Mouse (Mus musculus): ENCODE data around the gene Cd164. TPM values are rescaled to one million over a fixed set of nuclear protein-coding genes. Genes with fewer than 3 reads are reported as not detected.

Cd164 gene
- polyA plus RNA-seq, 1 experiment from 2014 or later, result 44.6 TPM

GRCm38 (mm10) chr10:41477278-41478181, 41.7 kb upstream of the Cd164 start:
- ATAC-seq (ENCODE audit: low read depth), result peak; percentile 77
- 2% methylated on average over 20 of the region's 20 CpGs for WGBS
- H3K36me3 ChIP-seq (ENCODE audit: control insufficient read depth, insufficient read depth, low read length), result no peaks in the 10 kb centered on the region

GRCm38 (mm10) chr10:41479961-41480360, 39.3 kb upstream of the Cd164 start:
- no peak overlapping the region for H3K27ac ChIP-seq (ENCODE audit: low read depth, low read length)
- no peak overlapping the region for H3K4me2 ChIP-seq (ENCODE audit: low read depth, low read length)
- 84% methylated on average over 3 of the region's 3 CpGs for WGBS
- H3K27me3 ChIP-seq (ENCODE audit: control insufficient read depth, insufficient read depth, low read length), result no peaks in the 10 kb centered on the region
- ATAC-seq (ENCODE audit: low read depth), result no peak
- H3K4me1 ChIP-seq (ENCODE audit: control insufficient read depth, insufficient read depth, low read length), result peaks cover 18% of the 10 kb centered on the region
- no peak overlapping the region for H3K4me3 ChIP-seq (ENCODE audit: low read depth, low read length)
- peaks cover 3% of the 10 kb centered on the region; the same call in 1 of the 2 replicates for H3K36me3 ChIP-seq (ENCODE audit: control insufficient read depth, insufficient read depth, low read length)
- no peak overlapping the region for H3K9ac ChIP-seq (replicated peaks; ENCODE audit: low read depth, low read length)
- no peaks in the 10 kb centered on the region for H3K9me3 ChIP-seq (ENCODE audit: control insufficient read depth, low read length)

More at GRCm38 (mm10) chr10:41477278-41478181, 41.7 kb upstream of the Cd164 start:
- peak overlapping the region; percentile 65 for H3K9ac ChIP-seq (replicated peaks; ENCODE audit: low read depth, low read length)
- H3K4me2 ChIP-seq (ENCODE audit: low read depth, low read length), result peak overlapping the region; percentile 70
- H3K4me3 ChIP-seq (ENCODE audit: low read depth, low read length), result peak overlapping the region; percentile 44
- H3K27me3 ChIP-seq (ENCODE audit: control insufficient read depth, insufficient read depth, low read length), result no peaks in the 10 kb centered on the region
- H3K4me1 ChIP-seq (ENCODE audit: control insufficient read depth, insufficient read depth, low read length), result peaks cover 18% of the 10 kb centered on the region
- peak overlapping the region; percentile 67 for H3K27ac ChIP-seq (ENCODE audit: low read depth, low read length)
- H3K9me3 ChIP-seq (ENCODE audit: control insufficient read depth, low read length), result no peaks in the 10 kb centered on the region

- H3K9me3 ChIP-seq (ENCODE audit: control insufficient read depth, low read length), result no peaks in the 10 kb centered on the region
- no peak overlapping the region for H3K9ac ChIP-seq (replicated peaks; ENCODE audit: low read depth, low read length)
- peaks cover 13% of the 10 kb centered on the region; the same call in 1 of the 2 replicates for H3K4me1 ChIP-seq (ENCODE audit: control insufficient read depth, insufficient read depth, low read length)
- no peaks in the 10 kb centered on the region for H3K27me3 ChIP-seq (ENCODE audit: control insufficient read depth, insufficient read depth, low read length)
- H3K4me2 ChIP-seq (ENCODE audit: low read depth, low read length), result no peak overlapping the region
- H3K36me3 ChIP-seq (ENCODE audit: control insufficient read depth, insufficient read depth, low read length), result peaks cover 7% of the 10 kb centered on the region
- no peak overlapping the region for H3K27ac ChIP-seq (ENCODE audit: low read depth, low read length)
- no peak overlapping the region for H3K4me3 ChIP-seq (ENCODE audit: low read depth, low read length)
- ATAC-seq (ENCODE audit: low read depth), result no peak
- WGBS, result 72% methylated on average over 33 of the region's 33 CpGs
Measured at GRCm38 (mm10) chr10:41480938-41481880, 38.0 kb upstream of the Cd164 start.

DNA sequence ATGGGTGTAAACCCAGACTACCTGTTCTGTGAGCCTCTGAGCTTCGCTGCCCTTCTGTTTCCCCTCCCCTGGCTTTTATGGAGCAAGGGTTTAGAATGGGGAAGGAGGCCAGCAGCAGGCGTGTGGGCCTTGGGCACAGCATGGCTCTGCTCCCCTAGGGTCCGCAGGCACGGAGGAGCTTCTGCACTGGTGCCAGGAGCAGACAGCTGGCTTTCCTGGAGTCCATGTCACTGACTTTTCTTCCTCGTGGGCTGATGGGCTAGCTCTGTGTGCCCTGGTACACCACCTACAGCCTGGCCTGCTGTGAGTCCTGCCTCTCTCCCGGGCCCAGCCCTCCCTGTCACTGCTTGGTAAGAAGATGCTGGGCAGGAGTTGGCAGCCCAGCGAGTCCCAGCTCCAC, 36.8 kb upstream of the Cd164 start:
- Histone ChIP-seq H3K36me3 (ENCODE audit: control insufficient read depth, insufficient read depth, low read length) (peaks cover 13% of the 10 kb centered on the region), H3K4me3 (ENCODE audit: low read depth, low read length) (no peak overlapping the region), H3K9ac (replicated peaks; ENCODE audit: low read depth, low read length) (no peak overlapping the region), H3K27me3 (ENCODE audit: control insufficient read depth, insufficient read depth, low read length) (no peaks in the 10 kb centered on the region), H3K4me1 (ENCODE audit: control insufficient read depth, insufficient read depth, low read length) (peaks cover 6% of the 10 kb centered on the region; the same call in 1 of the 2 replicates), H3K4me2 (ENCODE audit: low read depth, low read length) (no peak overlapping the region), H3K27ac (ENCODE audit: low read depth, low read length) (no peak overlapping the region), H3K9me3 (ENCODE audit: control insufficient read depth, low read length) (no peaks in the 10 kb centered on the region)
- WGBS, result 72% methylated on average over 7 of the region's 7 CpGs
- ATAC-seq (ENCODE audit: low read depth), result no peak

GRCm38 (mm10) chr10:41485778-41486177, 33.4 kb upstream of the Cd164 start:
- WGBS, result 91% methylated on average over 16 of the region's 16 CpGs
- H3K36me3 ChIP-seq (ENCODE audit: control insufficient read depth, insufficient read depth, low read length), result peaks cover 15% of the 10 kb centered on the region
- no peak overlapping the region for H3K27ac ChIP-seq (ENCODE audit: low read depth, low read length)
- H3K4me2 ChIP-seq (ENCODE audit: low read depth, low read length), result no peak overlapping the region
- H3K4me3 ChIP-seq (ENCODE audit: low read depth, low read length), result no peak overlapping the region
- no peaks in the 10 kb centered on the region; the same call in 1 of the 2 replicates for H3K4me1 ChIP-seq (ENCODE audit: control insufficient read depth, insufficient read depth, low read length)
- H3K9ac ChIP-seq (replicated peaks; ENCODE audit: low read depth, low read length), result no peak overlapping the region
- no peak for ATAC-seq (ENCODE audit: low read depth)
- no peaks in the 10 kb centered on the region for H3K9me3 ChIP-seq (ENCODE audit: control insufficient read depth, low read length)
- no peaks in the 10 kb centered on the region for H3K27me3 ChIP-seq (ENCODE audit: control insufficient read depth, insufficient read depth, low read length)

DNA sequence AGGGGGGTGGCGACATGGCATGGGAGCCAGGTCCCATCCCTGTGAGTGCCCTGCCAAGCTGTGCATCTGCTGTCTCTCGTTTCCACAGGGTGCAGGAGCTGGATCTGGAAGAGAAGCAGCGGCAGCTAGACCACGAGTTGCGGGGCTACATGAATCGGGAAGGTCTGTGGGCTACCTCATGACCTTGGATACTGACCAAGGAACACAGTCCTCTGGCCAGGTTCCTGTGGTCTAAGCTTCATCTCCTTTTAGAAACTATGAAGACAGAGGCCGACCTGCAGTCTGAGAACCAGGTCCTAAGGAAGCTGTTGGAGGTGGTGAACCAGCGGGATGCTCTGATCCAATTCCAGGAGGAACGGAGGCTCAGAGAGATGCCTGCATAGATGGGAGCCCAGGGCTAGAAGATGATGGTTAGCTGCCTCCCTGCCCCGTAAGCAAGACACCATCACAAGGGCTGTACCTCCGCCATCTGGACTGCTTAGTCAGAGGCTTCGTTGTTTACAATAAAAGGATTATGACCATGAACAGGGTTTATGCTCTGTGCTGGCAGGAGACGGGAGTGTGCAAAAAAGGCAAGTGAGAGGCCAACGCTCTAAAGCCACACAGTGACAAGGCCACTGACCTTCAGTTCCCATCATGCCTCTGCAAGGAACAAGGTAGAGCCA, 32.6 kb upstream of the Cd164 start:
- Histone ChIP-seq H3K4me2 (ENCODE audit: low read depth, low read length) (no peak overlapping the region), H3K4me3 (ENCODE audit: low read depth, low read length) (no peak overlapping the region), H3K9me3 (ENCODE audit: control insufficient read depth, low read length) (no peaks in the 10 kb centered on the region), H3K27ac (ENCODE audit: low read depth, low read length) (no peak overlapping the region), H3K27me3 (ENCODE audit: control insufficient read depth, insufficient read depth, low read length) (no peaks in the 10 kb centered on the region), H3K9ac (replicated peaks; ENCODE audit: low read depth, low read length) (no peak overlapping the region), H3K4me1 (ENCODE audit: control insufficient read depth, insufficient read depth, low read length) (peaks cover 3% of the 10 kb centered on the region; the same call in 1 of the 2 replicates), H3K36me3 (ENCODE audit: control insufficient read depth, insufficient read depth, low read length) (peaks cover 15% of the 10 kb centered on the region)
- no peak for ATAC-seq (ENCODE audit: low read depth)
- 87% methylated on average over 14 of the region's 14 CpGs for WGBS

DNA sequence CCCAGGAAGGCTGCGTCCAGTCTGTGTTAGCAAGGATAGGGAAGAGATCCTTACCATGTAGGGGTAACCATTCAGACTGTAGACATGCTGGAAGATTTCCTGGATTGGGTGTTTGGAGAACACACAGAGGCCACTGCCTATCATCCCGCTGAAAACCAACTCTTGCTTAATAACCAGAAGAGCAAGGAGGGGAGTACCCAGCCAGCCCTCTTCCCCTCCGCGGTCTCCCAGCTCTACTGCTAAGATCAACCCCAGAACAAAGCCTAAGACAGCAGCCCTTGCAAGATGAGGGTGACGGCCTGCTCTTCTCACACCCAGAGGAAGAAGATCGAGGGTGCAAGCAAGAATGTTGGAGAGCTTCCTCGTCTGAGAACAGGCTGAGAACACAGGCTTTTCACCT, 30.3 kb upstream of the Cd164 start:
- Histone ChIP-seq H3K9me3 (ENCODE audit: control insufficient read depth, low read length) (no peaks in the 10 kb centered on the region), H3K4me2 (ENCODE audit: low read depth, low read length) (peak overlapping the region; percentile 89), H3K4me1 (ENCODE audit: control insufficient read depth, insufficient read depth, low read length) (peaks cover 3% of the 10 kb centered on the region; the same call in 1 of the 2 replicates), H3K27ac (ENCODE audit: low read depth, low read length) (no peak overlapping the region), H3K36me3 (ENCODE audit: control insufficient read depth, insufficient read depth, low read length) (peaks cover 15% of the 10 kb centered on the region; the same call in 1 of the 2 replicates), H3K27me3 (ENCODE audit: control insufficient read depth, insufficient read depth, low read length) (no peaks in the 10 kb centered on the region), H3K4me3 (ENCODE audit: low read depth, low read length) (peak overlapping the region; percentile 65; the same call in 1 of the 2 replicates), H3K9ac (replicated peaks; ENCODE audit: low read depth, low read length) (peak overlapping the region; percentile 64; the same call in 1 of the 2 replicates)
- 45% methylated on average over 7 of the region's 7 CpGs for WGBS
- ATAC-seq (ENCODE audit: low read depth), result no peak

- no peak overlapping the region for H3K27ac ChIP-seq (ENCODE audit: low read depth, low read length)
- no peaks in the 10 kb centered on the region for H3K27me3 ChIP-seq (ENCODE audit: control insufficient read depth, insufficient read depth, low read length)
- H3K4me3 ChIP-seq (ENCODE audit: low read depth, low read length), result peak overlapping the region; percentile 65
- peaks cover 3% of the 10 kb centered on the region; the same call in 1 of the 2 replicates for H3K4me1 ChIP-seq (ENCODE audit: control insufficient read depth, insufficient read depth, low read length)
- no peaks in the 10 kb centered on the region for H3K9me3 ChIP-seq (ENCODE audit: control insufficient read depth, low read length)
- 39% methylated on average over 8 of the region's 8 CpGs for WGBS
- peak overlapping the region; percentile 89 for H3K4me2 ChIP-seq (ENCODE audit: low read depth, low read length)
- peaks cover 13% of the 10 kb centered on the region; the same call in 1 of the 2 replicates for H3K36me3 ChIP-seq (ENCODE audit: control insufficient read depth, insufficient read depth, low read length)
- H3K9ac ChIP-seq (replicated peaks; ENCODE audit: low read depth, low read length), result peak overlapping the region; percentile 64
- ATAC-seq (ENCODE audit: low read depth), result peak; percentile 7; the same call in 1 of the 2 replicates
Measured at GRCm38 (mm10) chr10:41489294-41489693, 29.9 kb upstream of the Cd164 start.

Data from neural tube, embryonic 14.5 days (tissue).